Mouse (Mus musculus) left cerebral cortex, adult 2 months (tissue): Measurements from ENCODE around the gene Strada. TPM values are rescaled to one million over a fixed set of nuclear protein-coding genes. Genes with fewer than 3 reads are reported as not detected.

Experiments
- DNase-seq, 2 experiments: peaks; one replicate each; pipeline ENCODE4 v3.0.0; 2021 to 2022; ENCODE audit warnings: low spot score in 2 of 2, mixed read lengths in 1 of 2; ENCODE audit errors: extremely low spot score in 1 of 2
- H3K27ac ChIP-seq: fragments of 200-600 bp; 2 replicates; pipeline ENCODE4 v1.8.1; 2022
- H3K4me3 ChIP-seq: fragments of 200-600 bp; 2 replicates; pipeline ENCODE4 v1.8.1; 2022
- CTCF ChIP-seq: fragments of 200-600 bp; IDR thresholded peaks from 2 replicates; pipeline ENCODE4 v1.8.1; 2022; ENCODE audit warnings: antibody characterized with exemption, mild to moderate bottlenecking, moderate library complexity
- intact Hi-C: fragments of 180-260 bp; cut with DNase I; formaldehyde crosslinking; loops from one replicate; pipeline ENCODE4 v1.15.1; 2025
- total RNA-seq, 2 experiments: library from RNA; stranded (reverse); gene quantifications; 2 replicates each; pipeline ENCODE4 v1.2.3; 2021

Strada gene
- total RNA-seq, 2 experiments from 2014 or later, result 30.9 to 31.5 TPM

DNA sequence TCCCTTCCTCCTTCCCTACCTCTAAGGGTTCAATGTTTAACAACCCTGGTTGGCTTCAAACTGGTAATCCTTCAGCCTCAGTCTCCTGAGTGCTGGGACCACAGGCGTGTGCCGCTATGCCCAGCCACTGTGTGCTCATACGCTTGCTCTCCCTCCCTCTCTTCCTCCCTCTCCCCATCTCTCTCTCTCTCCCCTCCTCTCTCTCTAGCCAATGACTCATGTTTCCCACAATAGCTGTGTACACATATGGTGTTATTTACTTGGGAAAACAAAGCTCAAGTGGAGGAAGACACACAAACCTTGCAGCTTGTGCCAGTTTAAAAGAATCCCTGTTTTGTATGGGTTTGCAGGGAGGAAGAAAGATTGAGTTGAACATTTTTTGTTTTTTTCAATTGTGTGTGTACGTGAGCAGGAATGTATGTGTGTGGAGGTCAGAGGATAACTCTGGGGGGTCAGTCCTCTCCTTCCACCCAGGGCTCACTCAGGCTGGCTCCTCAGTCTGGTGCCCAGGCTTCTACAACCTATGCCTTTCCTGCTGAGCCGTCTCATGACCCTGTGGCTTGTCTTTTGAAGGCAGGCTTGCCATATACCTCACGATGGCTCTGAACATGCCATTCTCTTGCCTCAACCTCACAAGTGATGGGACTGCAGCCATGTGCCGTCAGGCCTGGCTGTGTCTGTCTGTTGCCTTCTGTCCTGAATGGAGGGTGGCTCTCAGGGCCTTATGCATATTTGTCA, 22.1 kb downstream of the Strada start:
- intact Hi-C loops, result loop anchor here (1.0 kb wide), 1 partner anchor 19 kb away; no protein-coding TSS in a partner anchor
- no peak for TF ChIP-seq CTCF
- Histone ChIP-seq H3K4me3 (no peak overlapping the region), H3K27ac (peak overlapping the region; percentile 84)
- DNase-seq, result no peak

GRCm38 (mm10) chr11:106178036-106178782, 23.8 kb downstream of the Strada start:
- TF ChIP-seq CTCF, result no peak
- Histone ChIP-seq H3K27ac (peak overlapping the region; percentile 84), H3K4me3 (no peak overlapping the region)
- intact Hi-C loops, result no loop called here
- no peak for DNase-seq

- intact Hi-C loops, result no loop called here
- no peak for DNase-seq
- Histone ChIP-seq H3K27ac (no peak overlapping the region), H3K4me3 (no peak overlapping the region)
- no peak for TF ChIP-seq CTCF
Measured at GRCm38 (mm10) chr11:106176372-106176771, 25.6 kb downstream of the Strada start.

DNA sequence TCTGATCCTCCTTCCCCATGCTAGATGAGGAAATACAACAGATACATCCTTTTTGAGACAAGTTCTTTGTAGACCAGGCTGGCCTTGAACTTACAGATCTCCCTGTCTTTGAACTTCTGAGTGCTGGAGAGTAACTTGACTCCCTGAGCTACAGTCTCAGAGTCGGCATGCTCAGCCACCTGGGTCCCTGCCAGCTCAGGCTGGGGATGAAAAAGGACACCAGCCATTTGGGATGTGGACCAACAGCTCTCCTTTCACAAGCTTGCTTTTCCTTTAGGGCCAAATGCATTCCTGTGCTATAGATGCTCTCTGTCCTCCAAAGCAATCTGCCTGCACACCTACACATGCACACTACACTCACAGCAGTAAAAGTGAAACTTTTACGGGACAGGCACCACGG, 26.9 kb downstream of the Strada start:
- no peak for DNase-seq
- intact Hi-C loops, result no loop called here
- Histone ChIP-seq H3K4me3 (no peak overlapping the region), H3K27ac (no peak overlapping the region)
- TF ChIP-seq CTCF, result no peak

GRCm38 (mm10) chr11:106174372-106174771, 27.6 kb downstream of the Strada start:
- Histone ChIP-seq H3K4me3 (no peak overlapping the region), H3K27ac (no peak overlapping the region)
- intact Hi-C loops, result no loop called here
- no peak for TF ChIP-seq CTCF
- DNase-seq, result no peak

DNA sequence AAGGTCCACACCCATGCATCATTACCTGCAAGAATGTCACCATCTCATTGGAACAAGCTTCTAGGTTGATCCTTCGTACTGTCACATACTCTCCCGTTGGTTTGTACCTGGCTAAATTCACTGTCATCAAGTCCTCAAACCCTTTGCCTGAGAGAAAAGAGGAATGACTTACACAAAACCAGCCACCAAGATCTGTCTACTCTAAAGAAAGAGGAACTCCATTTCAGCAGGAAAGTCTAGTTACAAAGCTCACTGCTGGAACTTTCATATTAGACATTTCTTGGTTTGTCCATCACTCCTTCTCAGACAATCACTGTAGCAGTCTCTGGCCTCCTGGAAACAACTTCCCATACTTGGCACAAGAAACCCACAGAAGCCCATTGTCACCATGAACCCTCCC, 28.7 kb downstream of the Strada start:
- DNase-seq, result no peak
- H3K4me3 ChIP-seq, result no peak overlapping the region
- TF ChIP-seq CTCF, result no peak

GRCm38 (mm10) chr11:106170807-106171206, 31.2 kb downstream of the Strada start:
- intact Hi-C loops, result no loop called here
- TF ChIP-seq CTCF, result peak; percentile 21

More for the DNA sequence above, 28.7 kb downstream of the Strada start:
- intact Hi-C loops, result no loop called here
- H3K27ac ChIP-seq, result no peak overlapping the region

DNA sequence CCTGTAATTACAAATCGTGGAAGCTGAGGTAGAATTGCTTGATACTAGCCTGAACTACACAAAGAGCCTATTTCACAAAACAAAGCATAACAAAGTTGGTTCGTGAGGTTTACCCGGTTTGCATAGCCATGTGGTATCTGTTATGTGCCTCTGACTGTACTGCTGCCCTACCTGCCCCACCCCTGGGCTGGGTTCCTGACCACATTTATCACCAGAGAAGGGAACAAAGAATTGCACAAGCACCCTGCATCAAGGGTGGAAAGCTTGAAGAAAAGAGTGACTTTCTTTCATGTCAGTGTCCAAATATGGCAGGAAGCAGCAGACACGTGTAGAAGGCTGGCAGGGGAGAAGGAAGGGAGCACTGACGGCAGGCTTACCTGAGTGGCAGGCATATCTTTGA, 34.5 kb downstream of the Strada start:
- no peak for DNase-seq
- no peak for TF ChIP-seq CTCF
- H3K4me3 ChIP-seq, result no peak overlapping the region
- intact Hi-C loops, result no loop called here
- H3K27ac ChIP-seq, result no peak overlapping the region

More at GRCm38 (mm10) chr11:106170807-106171206, 31.2 kb downstream of the Strada start:
- H3K27ac ChIP-seq, result no peak overlapping the region
- DNase-seq, result no peak
- no peak overlapping the region for H3K4me3 ChIP-seq

- no peak overlapping the region for H3K4me3 ChIP-seq
- intact Hi-C loops, result no loop called here
- no peak overlapping the region for H3K27ac ChIP-seq
- TF ChIP-seq CTCF, result no peak
- no peak for DNase-seq
Measured at GRCm38 (mm10) chr11:106164601-106165180, 37.3 kb downstream of the Strada start.

DNA sequence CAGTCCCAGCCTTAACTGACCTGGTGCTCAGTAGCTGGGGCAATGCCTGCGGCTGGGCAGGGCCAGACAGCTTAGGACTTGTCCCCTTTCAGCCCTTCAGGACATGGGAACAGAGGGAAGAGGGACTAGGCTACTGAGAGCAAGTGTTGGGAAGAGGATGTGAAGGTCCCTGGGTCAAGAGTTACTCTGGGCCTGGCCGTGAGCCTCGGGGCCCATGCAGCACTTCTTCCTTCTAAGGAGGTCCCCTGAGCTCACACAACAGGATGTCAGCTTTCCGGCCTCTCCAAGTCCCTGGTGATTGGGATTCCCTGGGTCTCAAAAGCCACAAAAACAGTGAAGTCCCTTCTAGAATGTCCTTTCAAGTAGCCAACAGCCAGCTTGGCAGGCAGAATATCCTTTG, 38.4 kb downstream of the Strada start:
- DNase-seq, result no peak
- intact Hi-C loops, result no loop called here
- no peak for TF ChIP-seq CTCF
- Histone ChIP-seq H3K27ac (no peak overlapping the region), H3K4me3 (no peak overlapping the region)

GRCm38 (mm10) chr11:106162237-106162636, 39.7 kb downstream of the Strada start:
- Histone ChIP-seq H3K4me3 (no peak overlapping the region), H3K27ac (no peak overlapping the region; the same call in 1 of the 2 replicates)
- no peak for DNase-seq
- no peak for TF ChIP-seq CTCF
- intact Hi-C loops, result no loop called here
